Mouse (Mus musculus): ENCODE measurements around the gene Grap.

GRCm38 (mm10) chr11:61647956-61648748 is 4.9 kb upstream of the Grap start:
- TF ChIP-seq POLR2A (IDR thresholded peaks at IDR 0.05; ENCODE audit: control insufficient read depth, extremely low read depth, insufficient read depth, low read length, poor library complexity), result no peak
- TF ChIP-seq CTCF (IDR thresholded peaks at IDR 0.05; ENCODE audit: borderline replicate concordance, control insufficient read depth, extremely low read depth, insufficient read depth, low read length, poor library complexity), result no peak
